8 mouse cellular contexts compared by ENCODE assay signal in genomic region chr12:79028911-79029861, GRCm38 (mm10). TPM values are rescaled to one million over a fixed set of nuclear protein-coding genes. Genes with fewer than 3 reads are reported as not detected.
A peak's percentile ranks its signal among the peaks of the same experiment; 100 is the strongest.
DNase-seq lines count a peak whose midpoint lies in the region; ATAC-seq and TF ChIP-seq lines count a peak whose summit lies in the region.

TSS of gene Plekhh1 (plus strand) at chr12:79029163.

- intact Hi-C loops in heart, postnatal 36 days (cut with DNase I) = no loop called here

- H3K9me3 ChIP-seq in G1E (replicated peaks) = no peaks in the 10 kb centered on the region
- no peaks in the 10 kb centered on the region for H3K9me3 ChIP-seq in forebrain, embryonic 10.5 days

- no peak for TF ChIP-seq POLR2A in bone marrow, adult 2 months (IDR thresholded peaks at IDR 0.05; ENCODE audit: borderline replicate concordance, control insufficient read depth, low read depth, low read length)

- H3K36me3 ChIP-seq in G1E (replicated peaks) = no peaks in the 10 kb centered on the region
- no peaks in the 10 kb centered on the region for H3K36me3 ChIP-seq in forebrain, embryonic 10.5 days (replicated peaks)

- TF ChIP-seq CTCF in G1E (IDR thresholded peaks at IDR 0.05; ENCODE audit: low read depth, low read length) = no peak
- no peak for TF ChIP-seq CTCF in bone marrow, adult 2 months (IDR thresholded peaks at IDR 0.05; ENCODE audit: control insufficient read depth, insufficient read depth, low read length)

- ATAC-seq in G1E (ENCODE audit: extremely low read depth, insufficient number of reproducible peaks, low FRiP score, poor library complexity, severe bottlenecking) = no peak
- no peak for ATAC-seq in erythroid progenitor cell, adult 5-6 weeks (replicated peaks; ENCODE audit: low FRiP score, poor library complexity, severe bottlenecking)

- H3K27ac ChIP-seq in bone marrow, adult 2 months (ENCODE audit: control insufficient read depth, insufficient read depth, low read depth, low read length, poor library complexity) = no peak within 1 kb of the TSS; the same call in 1 of the 2 replicates
- H3K27ac ChIP-seq in forebrain, embryonic 10.5 days = peak within 1 kb of the TSS; percentile 91

- peaks cover 9% of the 10 kb centered on the region for H3K4me1 ChIP-seq in G1E (ENCODE audit: insufficient read depth, low read depth, low read length)
- H3K4me1 ChIP-seq in bone marrow, adult 2 months (ENCODE audit: control insufficient read depth, insufficient read depth, low read length) = no peaks in the 10 kb centered on the region; the same call in 1 of the 2 replicates
- peaks cover 22% of the 10 kb centered on the region for H3K4me1 ChIP-seq in forebrain, embryonic 10.5 days

- DNase-seq in G1E (ENCODE audit: low spot score) = no peak
- peak; percentile 68 for DNase-seq in forebrain, embryonic 10.5 days (ENCODE audit: extremely low spot score, low spot score)
- peak; percentile 45 to 52 for DNase-seq in heart, postnatal 36 days
- DNase-seq in large intestine, adult 2 months (ENCODE audit: low read depth, low spot score) = no peak
- DNase-seq in lung, postnatal 25 days (ENCODE audit: low spot score) = peak; percentile 66
- peak; percentile 34 for DNase-seq in retina, postnatal 7 days (ENCODE audit: low read depth, low spot score)

- H3K27me3 ChIP-seq in G1E (ENCODE audit: insufficient read depth, low read length) = peaks cover 37% of the 10 kb centered on the region
- H3K27me3 ChIP-seq in forebrain, embryonic 10.5 days (ENCODE audit: poor library complexity, severe bottlenecking) = peaks cover 5% of the 10 kb centered on the region; the same call in 1 of the 2 replicates

- peak within 1 kb of the TSS; percentile 48 for H3K4me3 ChIP-seq in G1E (ENCODE audit: low read depth, low read length)
- peak within 1 kb of the TSS; percentile 60 for H3K4me3 ChIP-seq in bone marrow, adult 2 months (replicated peaks; ENCODE audit: control insufficient read depth, low read depth, low read length)
- H3K4me3 ChIP-seq in forebrain, embryonic 10.5 days = peak within 1 kb of the TSS; percentile 84

- 2% methylated on average over 80 of the region's 80 CpGs for WGBS in bone marrow, adult 2 months
- under 1% methylated on average over 80 of the region's 80 CpGs for WGBS in forebrain, embryonic 10.5 days
- under 1% methylated on average over 80 of the region's 80 CpGs for WGBS in large intestine, adult 2 months

RNA-seq across cellular contexts. Expression of gene Plekhh1, which starts in this region (rescaled TPM):
- total RNA-seq in G1E (2014; fragmentation: Nextera tagmentation) (not detected in 2 replicates), G1E (2017) (0.17 and 0.44 TPM in 2 replicates)
- 0.02 TPM in 2 replicates for polyA plus RNA-seq in G1E (2012)
- polyA plus RNA-seq in bone marrow, adult 2 months (2011; ENCODE audit: insufficient read depth, insufficient read length, low replicate concordance, missing spikeins) = 0.36 and 1.1 TPM in 2 replicates
- polyA plus RNA-seq in forebrain, embryonic 10.5 days (2016; fragmentation: Nextera tagmentation; extraction: Ambion mirVana) = 6.3 and 6.6 TPM in 2 replicates
- total RNA-seq in heart, postnatal 36 days (2021) = 1 to 10 TPM; 1.6 to 2.1 TPM
- polyA plus RNA-seq in large intestine, adult 2 months (2012; rRNA removed) = 13.3 and 26.2 TPM in 2 replicates
- not detected in 2 replicates for total RNA-seq in erythroid progenitor cell, adult 5-6 weeks (2015; ENCODE audit: low replicate concordance)
- 0.83 TPM in 1 of 2 replicates, not detected in the other for total RNA-seq in erythroid progenitor cell, adult 5-6 weeks (2017; ENCODE audit: low replicate concordance)

Comparison
In these comparisons a context has a peak if more than half of its experiments do, and no peak if none do; other contexts are left out.
1. DNase-seq: peak in forebrain, embryonic 10.5 days (single experiment), heart, postnatal 36 days (2 of 2), lung, postnatal 25 days (single experiment) and retina, postnatal 7 days (single experiment); none in G1E (single experiment) and large intestine, adult 2 months (single experiment).
2. Peak in every context shown above with its lines, with median percentiles within 50 percentile points of each other: H3K4me3 ChIP-seq.